In the genomic region with DNA sequence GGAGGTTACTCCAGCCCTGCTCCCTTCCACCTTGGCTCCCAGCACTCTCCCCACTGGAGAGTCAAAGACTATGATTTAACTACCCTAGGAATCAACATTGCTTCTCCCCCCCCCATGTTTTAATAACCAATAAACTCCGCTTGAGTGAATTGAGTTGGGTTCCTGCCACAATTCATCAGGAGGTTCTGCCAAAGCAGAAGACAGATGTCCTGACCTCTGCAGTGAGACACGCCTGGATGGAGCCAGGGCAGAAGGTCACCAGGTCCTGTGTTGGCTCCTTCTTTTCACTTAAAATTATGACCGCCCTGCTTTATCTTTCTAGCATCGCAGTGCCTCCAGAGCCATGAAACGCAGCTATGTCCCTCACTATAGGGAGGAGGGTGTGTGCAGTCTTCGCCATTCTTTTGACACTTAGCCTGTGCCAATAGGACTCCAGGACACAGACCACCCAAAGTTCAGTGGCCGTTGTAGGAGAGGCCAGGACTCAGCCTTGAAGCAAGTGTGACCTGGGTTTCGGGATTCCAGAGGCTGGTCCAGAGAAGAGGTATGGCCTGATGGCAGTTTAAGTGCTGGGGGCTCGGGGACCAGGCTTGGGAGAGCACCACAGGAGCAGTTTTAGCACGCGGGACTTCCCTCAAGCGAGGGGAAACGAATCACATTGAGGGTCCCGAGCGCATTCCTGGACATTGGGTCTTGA, we compare ENCODE assay signal across 8 mouse cellular contexts. TPM values are rescaled to one million over a fixed set of nuclear protein-coding genes. Genes with fewer than 3 reads are reported as not detected.
DNase-seq lines count a peak whose midpoint lies in the region; ATAC-seq and TF ChIP-seq lines count a peak whose summit lies in the region.

No protein-coding gene starts in this region.

- no peak overlapping the region for H3K27ac ChIP-seq in hindbrain, embryonic 16.5 days (ENCODE audit: low read depth, low read length)
- H3K27ac ChIP-seq in liver, embryonic 14.5 days, result no peak overlapping the region

- peak overlapping the region; percentile 92 for H3K9ac ChIP-seq in hindbrain, embryonic 16.5 days (ENCODE audit: low read depth, low read length)
- H3K9ac ChIP-seq in liver, embryonic 14.5 days (replicated peaks), result no peak overlapping the region

- intact Hi-C loops in left cerebral cortex, postnatal 25 days (cut with DNase I), result loop anchor here (5.0 kb wide), 1 partner anchor 56 kb away; no protein-coding TSS in a partner anchor

- H3K4me1 ChIP-seq in E14TG2a.4 (replicated peaks; ENCODE audit: low read depth, low read length), result peaks cover 12% of the 10 kb centered on the region
- H3K4me1 ChIP-seq in hindbrain, embryonic 16.5 days (ENCODE audit: control insufficient read depth, insufficient read depth, low read depth, low read length), result peaks cover 8% of the 10 kb centered on the region
- no peaks in the 10 kb centered on the region for H3K4me1 ChIP-seq in liver, embryonic 14.5 days (replicated peaks; ENCODE audit: control insufficient read depth in 2 of 2, insufficient read depth in 2 of 2, low read length in 1 of 2)

- H3K27me3 ChIP-seq in E14TG2a.4 (ENCODE audit: insufficient read depth, low read length) (peaks cover 61% of the 10 kb centered on the region), Patski (peaks cover 23% of the 10 kb centered on the region)
- H3K27me3 ChIP-seq in hindbrain, embryonic 16.5 days (replicated peaks; ENCODE audit: control insufficient read depth, insufficient read depth, low read length), result no peaks in the 10 kb centered on the region
- peaks cover 35% of the 10 kb centered on the region for H3K27me3 ChIP-seq in liver, embryonic 14.5 days (ENCODE audit: control insufficient read depth, insufficient read depth, low read length)

- no peaks in the 10 kb centered on the region for H3K36me3 ChIP-seq in E14TG2a.4 (ENCODE audit: insufficient read depth, low read length)
- H3K36me3 ChIP-seq in hindbrain, embryonic 16.5 days (ENCODE audit: control insufficient read depth, insufficient read depth, low read length), result no peaks in the 10 kb centered on the region
- no peaks in the 10 kb centered on the region for H3K36me3 ChIP-seq in liver, embryonic 14.5 days (replicated peaks; ENCODE audit: control insufficient read depth, insufficient read depth, low read depth)

- H3K4me2 ChIP-seq in hindbrain, embryonic 16.5 days (ENCODE audit: low read length), result peak overlapping the region; percentile 97
- peak overlapping the region; percentile 57 for H3K4me2 ChIP-seq in liver, embryonic 14.5 days (ENCODE audit: low read depth)

- in situ Hi-C loops in Patski (cut with MboI; ENCODE audit: low pct_unique_long_range_greater_than_20kb), result loop anchor here (5.0 kb wide), 1 partner anchor 56 kb away; no protein-coding TSS in a partner anchor

- WGBS in hindbrain, embryonic 16.5 days, result 22% methylated on average over 15 of the region's 15 CpGs
- WGBS in liver, embryonic 14.5 days (ENCODE audit: insufficient replicate concordance), result 21% methylated on average over 15 of the region's 15 CpGs

- H3K9me3 ChIP-seq in E14TG2a.4 (ENCODE audit: low read length), result no peaks in the 10 kb centered on the region
- no peaks in the 10 kb centered on the region for H3K9me3 ChIP-seq in hindbrain, embryonic 16.5 days (ENCODE audit: control insufficient read depth, low read length)
- no peaks in the 10 kb centered on the region for H3K9me3 ChIP-seq in liver, embryonic 14.5 days (ENCODE audit: control insufficient read depth, low read length)

- ATAC-seq in Patski, result peak; percentile 33
- peak; percentile 50 for ATAC-seq in hindbrain, embryonic 16.5 days
- no peak for ATAC-seq in liver, embryonic 14.5 days (ENCODE audit: insufficient read depth)

- POLR2A ChIA-PET in Patski (lab: Charles Lee), result no interaction called here

- H3K4me3 ChIP-seq in E14TG2a.4 (replicated peaks; ENCODE audit: low read length), result peak overlapping the region; percentile 81
- H3K4me3 ChIP-seq in hindbrain, embryonic 16.5 days (ENCODE audit: low read length), result peak overlapping the region; percentile 84
- H3K4me3 ChIP-seq in liver, embryonic 14.5 days (ENCODE audit: insufficient read depth in 1 of 2, low read depth in 2 of 2, low read length in 2 of 2), result peak overlapping the region in 1 of 2 experiments; percentile 44; a peak in 1 of 4 replicates

- no peak for TF ChIP-seq EP300 in liver, embryonic 14.5 days (IDR thresholded peaks at IDR 0.05; ENCODE audit: low read depth)

- no peak for TF ChIP-seq CTCF in E14TG2a.4 (conservative IDR thresholded peaks at IDR 0.05; ENCODE audit: low read length)
- no peak for TF ChIP-seq CTCF in Patski (IDR thresholded peaks at IDR 0.05)
- TF ChIP-seq CTCF in liver, embryonic 14.5 days (IDR thresholded peaks at IDR 0.05; ENCODE audit: low read depth), result no peak

- DNase-seq in Patski (ENCODE audit: low read depth, low spot score), result no peak
- DNase-seq in liver, embryonic 14.5 days (ENCODE audit: low read depth in 3 of 3, low spot score in 3 of 3), result no peak
- DNase-seq in frontal cortex, adult 2 months (ENCODE audit: extremely low spot score in 1 of 2, low spot score in 1 of 2), result no peak
- DNase-seq in left cerebral cortex, postnatal 25 days (ENCODE audit: low spot score in 2 of 2), result no peak
- no peak for DNase-seq in left cerebral cortex, adult 18-20 months (ENCODE audit: low spot score in 2 of 2)
- no peak for DNase-seq in layer of hippocampus, adult 18-20 months (ENCODE audit: low spot score in 2 of 2)

- CTCF ChIA-PET in Patski (lab: Charles Lee), result interaction anchor here (0.7 kb wide), 1 partner anchor 30 kb away, joined by 3 read pairs; no protein-coding TSS in a partner anchor

RNA-seq across cellular contexts. Expression of a gene that starts 0.5 kb away (rescaled TPM):
- 0.77 TPM for polyA plus RNA-seq in Patski (2021)
- 34.7 and 36.5 TPM in 2 replicates for polyA plus RNA-seq in hindbrain, embryonic 16.5 days (2015; fragmentation: Nextera tagmentation; extraction: Ambion mirVana)
- polyA plus RNA-seq in liver, embryonic 14.5 days (2012; rRNA removed), result 0.04 TPM in 1 of 2 replicates, not detected in the other
- polyA plus RNA-seq in liver, embryonic 14.5 days (2014; fragmentation: Nextera tagmentation; extraction: Ambion mirVana), result not detected in 2 replicates
- polyA plus RNA-seq in frontal cortex, adult 2 months (2012; rRNA removed), result 45.3 and 51.3 TPM in 2 replicates
- total RNA-seq in left cerebral cortex, postnatal 25 days (2021), result 10 to 100 TPM; 36.6 to 46.4 TPM
- 10 to 100 TPM; 33.1 to 40.5 TPM for total RNA-seq in left cerebral cortex, adult 18-20 months (2021)
- 1 to 10 TPM; 1.8 to 2.1 TPM for total RNA-seq in layer of hippocampus, adult 18-20 months (2021)

RNA-seq across cellular contexts. Expression of a gene that starts 54.6 kb away (rescaled TPM):
- 48.5 TPM for polyA plus RNA-seq in Patski (2021)
- polyA plus RNA-seq in hindbrain, embryonic 16.5 days (2015; fragmentation: Nextera tagmentation; extraction: Ambion mirVana), result 69.0 and 69.9 TPM in 2 replicates
- 8.1 and 11.9 TPM in 2 replicates for polyA plus RNA-seq in liver, embryonic 14.5 days (2012; rRNA removed)
- 18.5 and 20.2 TPM in 2 replicates for polyA plus RNA-seq in liver, embryonic 14.5 days (2014; fragmentation: Nextera tagmentation; extraction: Ambion mirVana)
- 127 and 129 TPM in 2 replicates for polyA plus RNA-seq in frontal cortex, adult 2 months (2012; rRNA removed)
- 100 to 1,000 TPM; 212 to 231 TPM for total RNA-seq in left cerebral cortex, postnatal 25 days (2021)
- total RNA-seq in left cerebral cortex, adult 18-20 months (2021), result 100 to 1,000 TPM; 224 to 229 TPM
- 100 to 1,000 TPM; 151 to 155 TPM for total RNA-seq in layer of hippocampus, adult 18-20 months (2021)

Comparison
In these comparisons a context has a peak if more than half of its experiments do, and no peak if none do; other contexts are left out.
1. RNA of a gene that starts 0.5 kb away (polyA plus RNA-seq): 45.3 to 51.3 TPM in frontal cortex, adult 2 months and 34.7 to 36.5 TPM in hindbrain, embryonic 16.5 days; 0.77 TPM in Patski (single experiment) and 0.04 TPM in liver, embryonic 14.5 days; every median in the first group is over 10 times any median in the second.